In the genomic region with DNA sequence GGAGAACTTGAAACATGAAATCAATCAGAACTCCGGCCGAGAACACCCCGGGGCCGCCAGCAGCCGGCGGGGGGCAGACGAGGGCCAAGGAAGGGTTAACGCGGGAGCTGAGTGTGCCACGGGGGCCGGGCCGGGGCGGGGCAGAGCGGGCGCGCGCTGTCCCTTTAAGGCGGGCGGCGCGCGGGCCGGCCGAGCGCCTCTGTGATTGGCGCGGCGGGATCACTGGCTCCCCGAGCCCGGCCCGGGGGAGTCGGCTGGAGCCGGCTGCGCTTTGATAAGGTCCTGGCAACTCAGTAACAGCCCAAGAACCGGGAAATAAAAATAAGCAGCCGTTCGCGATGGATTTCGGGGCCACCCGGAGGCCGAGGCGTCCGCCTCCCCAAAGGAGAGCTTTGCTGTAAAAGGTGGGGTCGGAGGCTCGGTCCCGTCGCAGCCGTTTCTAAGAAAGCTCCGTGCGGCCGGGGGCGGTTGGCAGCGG, we compare ENCODE assay signal across 8 mouse cellular contexts. TPM values are rescaled to one million over a fixed set of nuclear protein-coding genes. Genes with fewer than 3 reads are reported as not detected.
DNase-seq lines count a peak whose midpoint lies in the region; ATAC-seq and TF ChIP-seq lines count a peak whose summit lies in the region.

A gene (plus strand): TSS at position 192 of the 478 bp plus-strand sequence.

- peak within 1 kb of the TSS; percentile 96 for H3K4me3 ChIP-seq in hindbrain, embryonic 11.5 days (ENCODE audit: low read depth, low read length)
- peak within 1 kb of the TSS; percentile 93 for H3K4me3 ChIP-seq in lung, postnatal 0 days (ENCODE audit: low read depth, low read length)

- H3K36me3 ChIP-seq in hindbrain, embryonic 11.5 days (ENCODE audit: control insufficient read depth, insufficient read depth, low read length) = 0 out of 2 replicates have a peak, but pooled peaks cover 3% of the 10 kb centered on the region
- no peaks in the 10 kb centered on the region for H3K36me3 ChIP-seq in lung, postnatal 0 days (ENCODE audit: insufficient read depth, low read length)

- peaks cover 6% of the 10 kb centered on the region for H3K4me1 ChIP-seq in hindbrain, embryonic 11.5 days (replicated peaks; ENCODE audit: control insufficient read depth, insufficient read depth, low read length)
- H3K4me1 ChIP-seq in lung, postnatal 0 days (ENCODE audit: insufficient read depth, low read depth, low read length) = no peaks in the 10 kb centered on the region; the same call in 1 of the 2 replicates

- peak; percentile 41 for TF ChIP-seq CTCF in lung, postnatal 0 days (IDR thresholded peaks at IDR 0.05)

- H3K9me3 ChIP-seq in hindbrain, embryonic 11.5 days (ENCODE audit: control insufficient read depth, low read length) = no peaks in the 10 kb centered on the region
- no peaks in the 10 kb centered on the region for H3K9me3 ChIP-seq in lung, postnatal 0 days (ENCODE audit: low read length)

- under 1% methylated on average over 53 of the region's 53 CpGs for WGBS in hindbrain, embryonic 11.5 days
- WGBS in lung, postnatal 0 days = 0% methylated on average over 38 of the region's 53 CpGs

- peak; percentile 89 for ATAC-seq in hindbrain, embryonic 11.5 days (ENCODE audit: low FRiP score)
- peak; percentile 92 for ATAC-seq in lung, postnatal 0 days

- peak within 1 kb of the TSS; percentile 86 for H3K4me2 ChIP-seq in hindbrain, embryonic 11.5 days (replicated peaks; ENCODE audit: low read depth, low read length)
- H3K4me2 ChIP-seq in lung, postnatal 0 days (replicated peaks; ENCODE audit: low read depth, low read length) = peak within 1 kb of the TSS; percentile 89

- H3K27ac ChIP-seq in hindbrain, embryonic 11.5 days (ENCODE audit: low read depth, low read length) = peak within 1 kb of the TSS; percentile 99
- peak within 1 kb of the TSS; percentile 100 for H3K27ac ChIP-seq in lung, postnatal 0 days (ENCODE audit: low read length)

- 0 out of 2 replicates have a peak, but pooled peaks cover 2% of the 10 kb centered on the region for H3K27me3 ChIP-seq in hindbrain, embryonic 11.5 days (ENCODE audit: control insufficient read depth, insufficient read depth, low read length)
- no peaks in the 10 kb centered on the region for H3K27me3 ChIP-seq in lung, postnatal 0 days (replicated peaks; ENCODE audit: insufficient read depth, low read length)

- peak; percentile 37; the same call in 1 of the 2 replicates for TF ChIP-seq EP300 in lung, postnatal 0 days (IDR thresholded peaks at IDR 0.05)

- H3K9ac ChIP-seq in hindbrain, embryonic 11.5 days (ENCODE audit: low read depth, low read length) = peak within 1 kb of the TSS; percentile 96
- H3K9ac ChIP-seq in lung, postnatal 0 days (replicated peaks; ENCODE audit: low read depth) = peak within 1 kb of the TSS; percentile 89

- peak; percentile 77 for DNase-seq in NIH3T3 (ENCODE audit: low read depth)
- DNase-seq in cerebellum, adult 9-11 months = peak; percentile 89
- DNase-seq in frontal cortex, postnatal 14 days (ENCODE audit: low spot score in 2 of 2) = peak; percentile 83 to 84
- peak; percentile 97 for DNase-seq in hindbrain, embryonic 11.5 days (ENCODE audit: low spot score)
- peak; percentile 89 to 92 for DNase-seq in layer of hippocampus, postnatal 14 days (ENCODE audit: low spot score in 2 of 2)
- peak; percentile 98 for DNase-seq in lung, postnatal 0 days (ENCODE audit: low spot score)
- peak; percentile 73 for DNase-seq in retina, adult 2 months (ENCODE audit: low read depth, low spot score)
- DNase-seq in thymus, postnatal 14 days = peak; percentile 95

RNA-seq across cellular contexts. Expression of the gene that starts here (rescaled TPM):
- 20.1 and 26.5 TPM in 2 replicates for polyA plus RNA-seq in hindbrain, embryonic 11.5 days (2014; fragmentation: Nextera tagmentation; extraction: Ambion mirVana)
- total RNA-seq in layer of hippocampus, postnatal 14 days (2021) = 10 to 100 TPM; 28.1 to 28.6 TPM
- 10.4 and 11.0 TPM in 2 replicates for polyA plus RNA-seq in lung, postnatal 0 days (2015; fragmentation: Nextera tagmentation; extraction: Ambion mirVana)

Comparison
In these comparisons a context has a peak if more than half of its experiments do, and no peak if none do; other contexts are left out.
1. Peak in every context shown above with its lines: DNase-seq, ATAC-seq, H3K4me3 ChIP-seq and H3K27ac ChIP-seq.